Mouse (Mus musculus) subcutaneous adipose tissue, adult 2 months (tissue): ENCODE data around the gene Zscan4-ps1. TPM values are rescaled to one million over a fixed set of nuclear protein-coding genes. Genes with fewer than 3 reads are reported as not detected.

Experiments
- polyA plus RNA-seq: library from polyadenylated mRNA; depleted of rRNA; stranded (reverse); fragments of >200 nt; gene quantifications from 2 replicates; pipeline ENCODE4 v1.2.3, GENCODE M21; 2012; ENCODE audit warnings: low replicate concordance; rRNA removed

Zscan4-ps1 gene
- polyA plus RNA-seq, result not detected in 2 replicates

DNA sequence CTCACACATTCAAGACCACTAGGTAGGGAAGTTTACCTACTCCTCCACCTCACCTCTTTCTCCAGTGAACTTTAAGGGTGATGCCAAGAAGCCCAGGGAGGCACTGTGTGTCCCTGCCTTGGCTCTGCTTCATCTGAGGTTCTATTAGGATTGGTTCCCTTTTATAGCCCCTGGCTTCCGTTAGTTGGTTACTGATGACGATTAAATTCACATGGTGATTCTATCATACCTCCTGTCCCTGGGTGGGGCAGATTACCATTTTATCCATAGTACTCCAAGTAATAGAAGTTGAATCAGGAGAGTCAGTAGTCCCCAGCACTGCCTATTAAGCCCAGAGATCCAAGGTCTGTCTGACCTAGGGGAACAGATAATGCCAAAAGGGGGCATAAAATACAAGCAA, at the start of gene Zscan4-ps1:
Gene Zscan4-ps1, minus strand, starts transcription at position 101 of the 400 bp plus-strand sequence.

Other genes with a start within 250 kb of the Zscan4-ps1 start
- not detected in 2 replicates for gene Zscan4b, start 164.6 kb downstream of the Zscan4-ps1 start, polyA plus RNA-seq
- gene Zscan4c, start 63.9 kb downstream of the Zscan4-ps1 start, polyA plus RNA-seq, result not detected in 2 replicates
- not detected in 2 replicates for gene Zscan4d, start 96.5 kb upstream of the Zscan4-ps1 start, polyA plus RNA-seq
- not detected in 2 replicates for gene Zscan4e, start 241.0 kb upstream of the Zscan4-ps1 start, polyA plus RNA-seq